Mouse (Mus musculus) small intestine, adult 10 weeks (tissue): ENCODE results near the gene Olfr1424. TPM values are rescaled to one million over a fixed set of nuclear protein-coding genes. Genes with fewer than 3 reads are reported as not detected.

Source experiments
- polyA plus RNA-seq: library from polyadenylated mRNA; stranded (reverse); fragments of 350-450 nt; fragmentation: Illumina TruSeq; extraction: RNeasy Lipid Tissue Mini Kit (QIAGEN cat#74804); gene quantifications from one replicate; pipeline ENCODE4 v1.2.3, GENCODE M21; 2014; ENCODE audit warnings: low replicate concordance

Gene Olfr1424
- polyA plus RNA-seq = not detected

GRCm38 (mm10) chr19:12062582-12062981, at the start of gene Olfr1424:
TSS of gene Olfr1424 (minus strand) at chr19:12062682.

DNA sequence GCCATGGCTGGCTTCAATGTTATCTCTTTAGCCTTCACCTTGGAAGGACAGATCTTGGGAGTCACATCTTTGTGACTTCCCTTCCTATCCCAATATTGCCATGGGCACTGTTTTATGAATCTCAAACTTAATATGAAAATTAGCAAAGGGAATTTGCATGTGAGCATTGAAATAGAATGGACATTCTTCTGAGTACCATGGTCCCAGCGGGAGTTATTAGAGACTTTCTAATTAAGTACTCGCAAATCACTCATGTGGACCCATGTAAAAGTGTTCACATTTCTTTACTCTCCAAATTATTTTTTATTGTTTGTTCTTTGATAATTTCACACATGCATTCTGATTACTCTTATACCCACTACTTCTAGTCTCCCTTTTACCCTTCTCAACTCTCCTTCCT, 40.8 kb upstream of the Olfr1424 start, which contains the start of gene Olfr1427:
Gene Olfr1427, minus strand, starts transcription at position 101 of the 400 bp plus-strand sequence.

GRCm38 (mm10) chr19:12091913-12092312, 29.4 kb upstream of the Olfr1424 start, which contains the start of gene Olfr1426:
TSS of gene Olfr1426 (minus strand) at chr19:12092013.

DNA sequence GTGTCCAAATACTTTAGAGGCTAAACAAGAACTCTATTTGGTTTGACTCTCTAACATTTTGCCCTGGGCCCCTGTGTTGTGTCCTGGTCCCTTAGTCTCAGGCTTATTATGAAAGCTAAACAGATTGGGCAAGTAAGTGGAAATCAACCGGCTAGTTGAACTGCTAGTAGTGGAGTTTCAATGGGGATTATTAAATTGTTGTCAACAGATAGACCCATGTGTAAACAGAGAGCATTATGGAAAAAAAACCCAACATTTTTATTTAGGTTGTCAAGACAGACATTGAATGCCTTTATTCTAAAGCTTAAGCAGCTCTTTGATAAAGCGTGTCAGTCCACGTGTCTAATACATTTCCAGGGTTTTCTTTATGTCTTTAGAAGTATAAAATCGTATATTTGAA, 15.1 kb upstream of the Olfr1424 start, which contains the start of gene Olfr1425:
Gene Olfr1425, minus strand, starts transcription at position 101 of the 400 bp plus-strand sequence.

DNA sequence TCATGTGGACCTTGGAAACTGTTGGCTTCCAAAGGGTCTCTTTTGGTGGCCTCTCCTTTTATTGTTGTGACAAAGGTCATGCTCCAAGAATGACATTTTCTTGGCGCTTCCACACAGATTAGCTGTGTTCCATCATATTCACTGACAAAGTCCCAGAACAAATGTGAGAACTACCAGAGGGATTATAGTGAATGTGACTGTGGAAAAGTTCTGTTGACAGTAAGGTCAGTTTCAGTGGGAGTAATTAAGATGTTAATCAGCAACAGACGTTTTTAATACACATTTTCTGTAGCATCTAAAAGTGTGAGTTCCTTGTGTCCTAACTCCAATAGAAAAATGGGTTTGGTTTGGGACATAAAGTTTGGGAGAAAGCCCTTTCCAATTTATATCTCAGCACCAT, 21.3 kb downstream of the Olfr1424 start, which contains the start of gene Olfr1423:
Gene Olfr1423, minus strand, starts transcription at position 101 of the 400 bp plus-strand sequence.

Other genes with a start within 250 kb of the Olfr1424 start
- gene Stx3, start 243.3 kb downstream of the Olfr1424 start, polyA plus RNA-seq = 129 TPM
- gene Olfr1417, start 223.5 kb downstream of the Olfr1424 start, polyA plus RNA-seq = not detected
- not detected for gene Olfr1418, start 201.6 kb downstream of the Olfr1424 start, polyA plus RNA-seq
- not detected for gene Olfr1419, start 187.6 kb downstream of the Olfr1424 start, polyA plus RNA-seq
- not detected for gene Olfr1420, start 176.1 kb downstream of the Olfr1424 start, polyA plus RNA-seq
- 34.9 TPM for gene Patl1, start 150.3 kb downstream of the Olfr1424 start, polyA plus RNA-seq
- 27.3 TPM for gene Osbp, start 96.7 kb downstream of the Olfr1424 start, polyA plus RNA-seq
- gene Olfr1423, start 21.4 kb downstream of the Olfr1424 start, polyA plus RNA-seq = not detected
- gene Olfr1425, start 15.0 kb upstream of the Olfr1424 start, polyA plus RNA-seq = not detected
- not detected for gene Olfr1426, start 29.3 kb upstream of the Olfr1424 start, polyA plus RNA-seq
- gene Olfr1427, start 40.7 kb upstream of the Olfr1424 start, polyA plus RNA-seq = not detected
- not detected for gene Olfr1428, start 53.2 kb upstream of the Olfr1424 start, polyA plus RNA-seq
- not detected for gene Olfr76, start 60.5 kb upstream of the Olfr1424 start, polyA plus RNA-seq
- not detected for gene Olfr1555-ps1, start 107.4 kb upstream of the Olfr1424 start, polyA plus RNA-seq
- gene Olfr1431, start 138.0 kb upstream of the Olfr1424 start, polyA plus RNA-seq = not detected
- gene Olfr1432, start 169.9 kb upstream of the Olfr1424 start, polyA plus RNA-seq = not detected
- gene Olfr262, start 179.0 kb upstream of the Olfr1424 start, polyA plus RNA-seq = not detected
- gene Olfr235, start 198.3 kb upstream of the Olfr1424 start, polyA plus RNA-seq = not detected
- gene Olfr1434, start 217.2 kb upstream of the Olfr1424 start, polyA plus RNA-seq = not detected
- not detected for gene Olfr1436, start 236.4 kb upstream of the Olfr1424 start, polyA plus RNA-seq